Mouse (Mus musculus) intestine, embryonic 14.5 days (tissue): ENCODE data around the gene Adgrb2. TPM values are rescaled to one million over a fixed set of nuclear protein-coding genes. Genes with fewer than 3 reads are reported as not detected.

Source experiments
- ATAC-seq: fragments of 200-750 bp; cut with Nextera tagmentation; replicated peaks from 2 replicates; pipeline ENCODE4 v1.8.0; 2017; ENCODE audit warnings: low read depth, moderate number of reproducible peaks, moderate TSS enrichment, moderate library complexity; ENCODE audit not compliant: low FRiP score, low TSS enrichment
- DNase-seq: peaks from one replicate; pipeline ENCODE4 v3.0.0-alpha.2; 2018; ENCODE audit warnings: low spot score
- H3K27ac ChIP-seq: fragments of 300-500 bp; sonication (generic); 2 replicates; pipeline ENCODE4 v1.5.1; 2014; ENCODE audit warnings: low read depth, mild to moderate bottlenecking, control low read depth
- H3K27me3 ChIP-seq: fragments of 300-500 bp; sonication (generic); replicated peaks from 2 replicates; pipeline ENCODE4 v1.6.1; 2014; ENCODE audit warnings: low read length, control low read depth; ENCODE audit not compliant: control insufficient read depth, insufficient read depth
- H3K36me3 ChIP-seq: fragments of 300-500 bp; sonication (generic); 2 replicates; pipeline ENCODE4 v1.6.1; 2014; ENCODE audit warnings: low read length, control low read depth; ENCODE audit not compliant: control insufficient read depth, insufficient read depth
- H3K4me1 ChIP-seq: fragments of 300-500 bp; sonication (generic); replicated peaks from 2 replicates; pipeline ENCODE4 v1.6.1; 2014; ENCODE audit warnings: low read length, control low read depth, mixed read lengths; ENCODE audit not compliant: control insufficient read depth, insufficient read depth
- H3K4me2 ChIP-seq: fragments of 300-500 bp; sonication (generic); 2 replicates; pipeline ENCODE4 v1.6.1; 2014; ENCODE audit warnings: low read length
- H3K4me3 ChIP-seq: fragments of 300-500 bp; sonication (generic); 2 replicates; pipeline ENCODE4 v1.5.1; 2014; ENCODE audit warnings: low read depth, low read length, control low read depth, mixed read lengths
- H3K9ac ChIP-seq: fragments of 300-500 bp; sonication (generic); 2 replicates; pipeline ENCODE4 v1.6.1; 2014; ENCODE audit warnings: mild to moderate bottlenecking, low read length
- H3K9me3 ChIP-seq: fragments of 300-500 bp; sonication (generic); 2 replicates; pipeline ENCODE4 v1.6.1; 2016; ENCODE audit warnings: low read length, control low read depth; ENCODE audit not compliant: control insufficient read depth
- WGBS: fragments of 180-500 bp; shearing (Covaris S2); extraction: QIAGEN DNeasy Blood & Tissue Kit; methylation state at CpG from one replicate; pipeline ENCODE4 v1.1.7; 2014; 5-methylcytosine and 5-hydroxymethylcytosine counted together
- polyA plus RNA-seq: library from polyadenylated mRNA; unstranded; fragments of >200 nt; fragmentation: Nextera tagmentation; extraction: Ambion mirVana; gene quantifications from 2 replicates; pipeline ENCODE4 v1.2.1, GENCODE M21; 2014

Adgrb2 gene
- polyA plus RNA-seq, 1 experiment from 2014 or later: 2.9 TPM

- ATAC-seq: no peak
Observed at GRCm38 (mm10) chr4:130033496-130033895, 48.8 kb downstream of the Adgrb2 start.

GRCm38 (mm10) chr4:130036112-130036511, 51.4 kb downstream of the Adgrb2 start:
- Histone ChIP-seq H3K4me2 (no peak overlapping the region; the same call in 1 of the 2 replicates), H3K36me3 (no peaks in the 10 kb centered on the region), H3K9ac (no peak overlapping the region), H3K4me1 (peaks cover 12% of the 10 kb centered on the region; the same call in 1 of the 2 replicates), H3K9me3 (no peaks in the 10 kb centered on the region), H3K4me3 (no peak overlapping the region), H3K27me3 (peaks cover 11% of the 10 kb centered on the region), H3K27ac (peak overlapping the region; percentile 84)
- ATAC-seq: peak; percentile 62
- WGBS: 5% methylated on average over 8 of the region's 8 CpGs
- DNase-seq: peak; percentile 81

More at GRCm38 (mm10) chr4:130033496-130033895, 48.8 kb downstream of the Adgrb2 start:
- no peak overlapping the region for H3K27ac ChIP-seq
- H3K27me3 ChIP-seq: peaks cover 11% of the 10 kb centered on the region
- H3K4me1 ChIP-seq: peaks cover 12% of the 10 kb centered on the region; the same call in 1 of the 2 replicates
- no peak overlapping the region for H3K4me3 ChIP-seq
- no peak overlapping the region for H3K9ac ChIP-seq
- 62% methylated on average over 7 of the region's 7 CpGs for WGBS
- no peak for DNase-seq
- no peak overlapping the region for H3K4me2 ChIP-seq
- no peaks in the 10 kb centered on the region for H3K9me3 ChIP-seq
- no peaks in the 10 kb centered on the region for H3K36me3 ChIP-seq

GRCm38 (mm10) chr4:130036573-130037401, 52.1 kb downstream of the Adgrb2 start:
- no peaks in the 10 kb centered on the region for H3K9me3 ChIP-seq
- H3K9ac ChIP-seq: no peak overlapping the region
- H3K4me2 ChIP-seq: peak overlapping the region; percentile 28
- WGBS: 6% methylated on average over 23 of the region's 23 CpGs
- no peak overlapping the region for H3K4me3 ChIP-seq
- H3K36me3 ChIP-seq: no peaks in the 10 kb centered on the region
- peak; percentile 88 for ATAC-seq
- peak overlapping the region; percentile 84 for H3K27ac ChIP-seq
- H3K4me1 ChIP-seq: peaks cover 12% of the 10 kb centered on the region; the same call in 1 of the 2 replicates
- DNase-seq: peak; percentile 78
- peaks cover 11% of the 10 kb centered on the region for H3K27me3 ChIP-seq

GRCm38 (mm10) chr4:130039351-130039750, 54.7 kb downstream of the Adgrb2 start:
- 48% methylated on average over 5 of the region's 5 CpGs for WGBS
- H3K36me3 ChIP-seq: no peaks in the 10 kb centered on the region
- no peak overlapping the region for H3K9ac ChIP-seq
- no peaks in the 10 kb centered on the region for H3K9me3 ChIP-seq
- peaks cover 12% of the 10 kb centered on the region; the same call in 1 of the 2 replicates for H3K4me1 ChIP-seq
- H3K4me3 ChIP-seq: no peak overlapping the region
- H3K27ac ChIP-seq: no peak overlapping the region
- no peak for ATAC-seq
- DNase-seq: no peak
- H3K4me2 ChIP-seq: no peak overlapping the region
- peaks cover 9% of the 10 kb centered on the region for H3K27me3 ChIP-seq

GRCm38 (mm10) chr4:130041076-130041475, 56.4 kb downstream of the Adgrb2 start:
- Histone ChIP-seq H3K9me3 (no peaks in the 10 kb centered on the region), H3K4me3 (no peak overlapping the region), H3K36me3 (no peaks in the 10 kb centered on the region), H3K4me2 (no peak overlapping the region), H3K4me1 (peaks cover 24% of the 10 kb centered on the region), H3K27ac (no peak overlapping the region), H3K27me3 (no peaks in the 10 kb centered on the region), H3K9ac (no peak overlapping the region)
- no peak for DNase-seq
- 85% methylated on average over 11 of the region's 11 CpGs for WGBS
- no peak for ATAC-seq

- Histone ChIP-seq H3K4me3 (no peak overlapping the region), H3K4me1 (peaks cover 22% of the 10 kb centered on the region), H3K9ac (no peak overlapping the region), H3K27me3 (no peaks in the 10 kb centered on the region), H3K27ac (no peak overlapping the region), H3K9me3 (no peaks in the 10 kb centered on the region), H3K4me2 (no peak overlapping the region), H3K36me3 (no peaks in the 10 kb centered on the region)
- ATAC-seq: no peak
- 83% methylated on average over 9 of the region's 9 CpGs for WGBS
- no peak for DNase-seq
Observed at GRCm38 (mm10) chr4:130044211-130044610, 59.5 kb downstream of the Adgrb2 start.

GRCm38 (mm10) chr4:130045609-130046008, 60.9 kb downstream of the Adgrb2 start:
- H3K27ac ChIP-seq: peak overlapping the region; percentile 95
- peak overlapping the region; percentile 32 for H3K4me2 ChIP-seq
- peaks cover 34% of the 10 kb centered on the region for H3K4me1 ChIP-seq
- WGBS: 22% methylated on average over 14 of the region's 14 CpGs
- H3K27me3 ChIP-seq: no peaks in the 10 kb centered on the region
- H3K36me3 ChIP-seq: no peaks in the 10 kb centered on the region
- H3K4me3 ChIP-seq: no peak overlapping the region; the same call in 1 of the 2 replicates
- DNase-seq (no peak), ATAC-seq (no peak)
- H3K9me3 ChIP-seq: no peaks in the 10 kb centered on the region
- no peak overlapping the region for H3K9ac ChIP-seq

- ATAC-seq: peak; percentile 80
Observed at GRCm38 (mm10) chr4:130047331-130048202, 62.9 kb downstream of the Adgrb2 start, which contains the start of gene Col16a1. Gene Col16a1, plus strand, starts transcription at chr4:130047840.

More at GRCm38 (mm10) chr4:130047331-130048202, 62.9 kb downstream of the Adgrb2 start, which contains the start of gene Col16a1:
- Histone ChIP-seq H3K9ac (peak within 1 kb of the TSS; percentile 74), H3K36me3 (0 out of 2 replicates have a peak, but pooled peaks cover 7% of the 10 kb centered on the region), H3K27ac (peak within 1 kb of the TSS; percentile 95), H3K4me3 (peak within 1 kb of the TSS; percentile 50), H3K4me2 (peak within 1 kb of the TSS; percentile 93), H3K4me1 (peaks cover 34% of the 10 kb centered on the region), H3K27me3 (no peaks in the 10 kb centered on the region), H3K9me3 (peaks cover 3% of the 10 kb centered on the region; the same call in 1 of the 2 replicates)
- 3% methylated on average over 35 of the region's 46 CpGs for WGBS
- peak; percentile 93 for DNase-seq
